Mouse (Mus musculus): Measurements from ENCODE around the gene Rars.

Gene Rars

GRCm38 (mm10) chr11:35769746-35770437 is 64.4 kb downstream of the Rars start:
- DNase-seq = peak; percentile 70 to 91

GRCm38 (mm10) chr11:35769188-35769745 is 65.0 kb downstream of the Rars start, which contains the start of gene Pank3:
Pank3 (plus strand) TSS chr11:35769484.
- DNase-seq = peak; percentile 97 to 99

- no peak for DNase-seq
Measured at GRCm38 (mm10) chr11:35766845-35767244, 67.5 kb downstream of the Rars start.

- DNase-seq = no peak
Measured at GRCm38 (mm10) chr11:35760627-35761003, 73.7 kb downstream of the Rars start.

- DNase-seq = no peak
Measured at GRCm38 (mm10) chr11:35760001-35760626, 74.2 kb downstream of the Rars start.

Measured in kidney, postnatal 25 days (tissue).